Mouse (Mus musculus): Measurements from ENCODE around the gene Atp5d.

Gene Atp5d

DNA sequence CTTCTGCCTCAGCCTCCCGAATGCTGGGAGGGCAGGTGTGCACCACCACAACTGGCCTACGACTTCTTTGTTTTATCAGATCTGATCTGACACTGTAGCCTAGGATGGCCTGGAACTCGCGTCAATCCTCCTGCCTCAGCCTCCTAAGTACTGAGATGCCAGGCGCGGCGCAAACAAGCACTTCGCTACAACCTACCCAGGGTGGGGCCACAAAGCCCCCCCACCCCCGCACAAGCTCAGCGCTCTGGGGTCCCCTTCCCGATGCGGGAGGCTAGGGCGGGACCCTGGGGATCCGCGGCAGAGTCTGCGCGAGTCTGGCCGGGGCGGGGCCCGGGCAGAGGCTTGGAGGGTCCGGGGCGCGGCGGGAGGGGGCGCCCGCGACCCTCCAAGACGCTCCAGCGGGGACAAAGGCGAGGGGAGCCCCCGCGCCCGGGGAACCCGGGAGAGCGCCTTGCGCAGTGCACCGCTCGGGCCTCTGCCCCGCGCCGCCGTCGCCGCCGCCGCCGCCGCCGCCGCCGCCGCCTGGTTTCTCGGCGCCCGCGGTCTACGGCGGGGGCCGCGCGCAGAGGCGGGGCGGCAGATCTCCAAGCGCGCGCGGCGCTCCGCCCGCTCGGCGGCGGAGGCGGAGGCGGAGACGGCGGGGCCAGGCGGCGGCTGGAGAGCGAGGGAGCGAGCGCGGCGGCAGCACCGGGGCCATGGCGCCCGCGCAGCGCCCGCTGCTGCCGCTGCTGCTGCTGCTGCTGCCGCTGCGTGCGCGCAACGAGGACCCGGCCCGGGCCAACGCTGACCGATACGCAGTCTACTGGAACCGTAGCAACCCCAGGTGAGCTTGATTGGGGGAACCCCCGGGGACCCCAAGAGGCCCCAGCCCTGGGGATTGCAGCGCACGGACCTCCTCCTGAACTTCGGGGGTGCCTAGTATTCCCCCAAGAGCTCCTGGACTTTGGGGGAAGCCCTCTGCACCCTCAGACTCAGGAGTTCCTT is 40.9 kb downstream of the Atp5d start, which contains the start of gene Efna2:
Gene Efna2, plus strand, starts transcription at position 415 of the 984 bp plus-strand sequence.
- peak; percentile 69 to 75 for DNase-seq (ENCODE audit: inconsistent age in 2 of 2, low spot score in 1 of 2)

DNA sequence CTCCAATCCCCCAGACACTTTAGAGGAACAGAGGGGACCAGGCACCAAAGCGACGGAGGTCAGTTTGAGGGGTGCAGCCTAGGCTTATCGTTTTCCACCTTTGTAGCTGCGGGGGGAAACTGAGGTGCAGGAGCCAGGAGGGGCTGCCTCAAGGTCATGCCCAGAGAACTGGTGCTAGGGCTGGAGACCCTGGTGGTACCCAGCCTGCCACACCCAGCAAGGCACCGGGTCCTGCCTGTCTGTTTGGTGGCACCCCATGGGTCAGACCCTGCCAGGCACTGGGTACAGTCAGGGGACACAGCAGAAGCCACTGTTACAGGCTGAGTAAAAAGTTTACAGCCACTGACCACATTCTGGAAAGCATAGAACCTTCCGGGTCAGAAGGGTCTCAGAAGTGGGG is 41.9 kb downstream of the Atp5d start:
- DNase-seq (ENCODE audit: inconsistent age in 2 of 2, low spot score in 1 of 2): no peak

DNA sequence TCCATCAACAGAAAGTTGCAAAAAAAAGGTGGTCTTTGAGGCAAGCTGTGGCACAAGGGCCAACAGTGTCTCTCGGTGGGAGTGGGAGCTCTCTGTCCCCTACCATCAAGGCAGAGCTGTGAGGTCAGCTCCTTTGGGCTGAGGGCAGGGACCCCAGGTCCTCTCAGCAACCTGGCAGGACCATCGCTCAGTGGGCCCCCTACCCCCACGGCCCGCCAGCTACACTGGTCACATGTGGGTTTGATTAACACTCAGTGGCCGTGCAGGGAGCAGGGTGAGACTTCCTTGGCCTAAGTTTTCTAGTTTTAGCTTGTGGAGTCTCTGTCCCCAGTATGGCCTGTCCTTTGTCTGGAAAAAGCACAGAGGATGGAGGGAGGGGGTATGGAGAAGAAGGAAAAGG is 42.4 kb downstream of the Atp5d start:
- DNase-seq (ENCODE audit: inconsistent age in 2 of 2, low spot score in 1 of 2): no peak

DNA sequence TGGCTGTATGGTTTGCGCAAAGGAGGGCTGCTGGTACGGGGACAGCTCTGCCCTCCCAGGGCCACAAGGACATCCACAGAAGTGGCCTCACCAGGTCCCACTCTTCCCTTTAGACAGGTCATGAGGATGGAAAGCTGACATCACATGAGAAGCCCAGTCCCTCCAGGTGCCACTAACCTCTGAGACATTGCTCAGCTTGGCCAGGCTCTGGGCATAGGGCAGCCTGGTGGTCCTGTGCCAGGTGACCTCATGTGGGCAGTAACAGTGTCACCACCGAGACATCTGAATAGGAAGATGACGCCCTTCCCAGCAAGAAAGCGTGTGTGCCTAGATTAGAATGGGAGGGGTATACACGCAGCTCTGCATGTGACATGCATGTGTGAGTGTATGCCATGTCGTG is 44.1 kb downstream of the Atp5d start:
- DNase-seq (ENCODE audit: inconsistent age in 2 of 2, low spot score in 1 of 2): no peak

DNA sequence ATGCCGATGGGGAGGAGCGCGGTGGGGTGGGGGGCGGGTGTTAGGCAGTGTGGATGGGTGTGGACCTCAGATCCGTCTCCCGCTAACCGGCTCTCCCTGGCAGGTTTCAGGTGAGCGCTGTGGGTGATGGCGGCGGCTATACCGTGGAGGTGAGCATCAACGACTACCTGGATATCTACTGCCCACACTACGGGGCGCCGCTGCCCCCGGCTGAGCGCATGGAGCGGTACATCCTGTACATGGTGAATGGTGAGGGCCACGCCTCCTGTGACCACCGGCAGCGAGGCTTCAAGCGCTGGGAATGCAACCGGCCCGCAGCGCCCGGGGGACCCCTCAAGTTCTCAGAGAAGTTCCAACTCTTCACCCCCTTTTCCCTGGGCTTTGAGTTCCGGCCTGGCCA is 48.2 kb downstream of the Atp5d start:
- no peak for DNase-seq (ENCODE audit: inconsistent age in 2 of 2, low spot score in 1 of 2)

DNA sequence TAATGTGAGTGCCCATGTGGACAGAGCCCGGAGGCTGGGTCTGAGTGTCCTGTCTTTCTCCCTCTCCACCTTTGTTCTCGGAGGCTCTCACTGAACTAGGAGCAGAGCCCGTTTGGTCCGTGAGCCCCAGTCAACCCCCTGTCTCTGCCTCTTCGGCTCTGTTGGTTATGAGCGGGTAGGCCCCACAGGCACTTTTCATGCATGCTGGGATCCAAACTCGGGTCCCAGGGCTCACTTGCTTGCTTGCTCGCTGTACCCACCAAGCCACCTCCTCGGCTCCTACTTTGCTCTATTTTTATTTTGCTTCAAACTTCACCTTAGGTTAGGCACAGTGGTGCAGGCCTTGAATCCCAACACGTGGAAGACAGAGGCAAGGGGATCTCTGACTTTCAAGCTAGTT is 49.3 kb downstream of the Atp5d start:
- DNase-seq (ENCODE audit: inconsistent age in 2 of 2, low spot score in 1 of 2): no peak

DNA sequence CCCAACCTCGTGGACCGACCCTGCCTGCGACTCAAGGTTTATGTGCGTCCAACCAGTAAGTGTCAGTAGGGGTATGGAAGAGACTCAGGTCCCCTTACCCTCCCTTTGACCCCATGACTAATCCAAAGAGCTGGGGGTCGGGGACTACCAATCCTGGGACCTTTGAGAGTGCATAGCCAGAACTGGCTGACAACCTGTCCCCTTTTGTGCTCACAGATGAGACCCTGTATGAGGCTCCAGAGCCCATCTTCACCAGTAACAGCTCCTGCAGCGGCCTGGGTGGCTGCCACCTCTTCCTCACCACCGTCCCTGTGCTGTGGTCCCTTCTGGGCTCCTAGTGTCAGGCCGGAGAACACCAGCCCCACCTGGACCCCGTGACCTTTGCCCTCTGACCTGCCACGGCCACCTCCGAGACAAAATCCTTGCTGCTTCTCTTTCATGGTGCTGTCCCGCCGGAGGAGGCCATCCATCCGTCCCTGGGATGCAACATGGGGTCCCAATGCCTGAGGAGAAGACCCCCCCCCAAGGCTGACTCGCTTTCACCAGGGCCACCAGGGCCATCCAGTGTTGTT is 50.1 kb downstream of the Atp5d start:
- DNase-seq (ENCODE audit: inconsistent age in 2 of 2, low spot score in 1 of 2): no peak

DNA sequence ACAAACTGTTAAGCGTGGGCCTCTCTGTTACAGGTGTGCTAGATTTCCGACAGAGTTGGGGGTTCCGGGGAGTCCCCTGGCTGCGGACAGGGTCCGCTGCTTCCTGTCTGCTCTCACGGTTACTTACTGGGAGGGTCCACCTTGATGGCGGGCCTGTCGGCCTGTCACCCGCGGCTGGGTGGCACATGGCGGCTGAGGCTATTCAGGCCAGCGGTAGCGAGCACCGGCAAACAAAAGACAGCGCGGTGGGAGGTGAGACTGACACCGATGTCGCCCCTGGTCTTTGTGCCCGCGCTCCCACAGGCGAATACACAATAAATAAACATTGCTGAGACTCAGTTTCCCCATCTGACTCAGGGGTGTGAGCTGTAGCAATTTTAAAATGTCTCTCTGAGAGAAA is 51.6 kb downstream of the Atp5d start:
- DNase-seq (ENCODE audit: inconsistent age in 2 of 2, low spot score in 1 of 2): no peak

DNA sequence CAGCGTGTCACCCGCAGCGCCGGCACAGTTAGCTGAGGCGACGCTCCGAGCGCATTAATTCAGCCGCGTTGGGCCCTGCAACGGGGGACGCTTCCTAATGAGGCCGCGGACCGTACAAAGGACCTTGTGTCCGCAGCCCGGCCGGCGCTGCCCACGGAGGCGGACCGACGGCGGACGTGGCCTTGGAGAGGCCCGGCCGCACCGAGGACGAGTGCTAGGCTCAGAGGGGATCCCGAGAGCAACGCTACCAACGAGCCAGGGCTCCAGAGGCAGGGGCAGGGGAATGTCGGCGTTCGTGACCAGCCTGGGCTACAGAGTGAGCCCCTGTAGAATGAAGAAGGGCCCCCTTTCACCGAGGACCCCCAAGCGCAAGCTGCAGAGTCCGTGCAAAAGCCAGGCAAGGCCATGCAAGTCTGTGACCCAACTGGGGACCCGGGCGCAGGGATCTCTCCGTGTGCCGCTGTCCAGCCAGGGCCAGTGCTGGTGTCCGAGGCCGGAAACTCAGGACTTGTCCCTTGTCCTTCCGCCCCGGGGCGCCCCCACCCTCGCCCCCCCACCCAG is 52.1 kb downstream of the Atp5d start:
- peak; percentile 55 to 85 for DNase-seq (ENCODE audit: inconsistent age in 2 of 2, low spot score in 1 of 2)

DNA sequence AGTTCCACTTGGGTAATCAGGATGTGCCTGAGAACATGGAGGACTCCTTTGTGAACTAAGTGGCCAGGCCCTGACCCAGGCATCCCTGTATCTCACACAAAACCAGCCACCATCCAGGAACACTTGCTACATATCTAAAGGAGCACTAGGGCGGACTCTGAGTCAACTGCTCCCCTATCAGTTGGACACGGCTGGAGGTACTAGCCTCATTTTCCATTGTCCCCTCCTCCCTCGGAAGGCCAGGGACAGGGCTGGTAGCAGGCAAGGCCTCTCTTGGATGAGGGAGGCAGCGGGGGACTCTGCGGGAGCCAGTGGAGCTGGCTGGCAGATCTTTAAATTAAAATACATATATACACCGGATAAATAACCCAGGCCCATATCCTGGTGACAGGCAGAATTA is 55.5 kb downstream of the Atp5d start:
- DNase-seq (ENCODE audit: inconsistent age in 2 of 2, low spot score in 1 of 2): no peak

DNA sequence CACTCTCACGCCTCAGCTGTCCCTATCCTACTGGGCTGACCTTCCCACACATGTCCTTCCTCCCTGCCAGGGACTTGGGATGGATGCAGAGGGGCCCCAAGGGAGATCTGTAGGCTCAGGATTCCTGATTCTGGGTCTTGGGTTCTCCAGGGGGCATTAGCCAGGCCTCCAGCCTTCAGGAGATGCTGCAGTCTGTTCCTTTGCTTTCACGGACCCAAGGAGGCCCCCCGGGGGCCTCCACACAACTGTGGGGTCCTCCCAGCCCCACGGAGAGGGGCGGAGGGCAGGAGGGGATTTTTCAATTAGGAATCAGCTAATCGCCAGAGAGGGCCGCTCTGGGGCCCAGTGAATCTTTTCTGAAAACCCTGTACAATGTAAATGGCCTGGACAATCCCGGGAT is 56.0 kb downstream of the Atp5d start:
- no peak for DNase-seq (ENCODE audit: inconsistent age in 2 of 2, low spot score in 1 of 2)
